Comparison of ENCODE assay signal across 7 mouse cellular contexts in the genomic region with DNA sequence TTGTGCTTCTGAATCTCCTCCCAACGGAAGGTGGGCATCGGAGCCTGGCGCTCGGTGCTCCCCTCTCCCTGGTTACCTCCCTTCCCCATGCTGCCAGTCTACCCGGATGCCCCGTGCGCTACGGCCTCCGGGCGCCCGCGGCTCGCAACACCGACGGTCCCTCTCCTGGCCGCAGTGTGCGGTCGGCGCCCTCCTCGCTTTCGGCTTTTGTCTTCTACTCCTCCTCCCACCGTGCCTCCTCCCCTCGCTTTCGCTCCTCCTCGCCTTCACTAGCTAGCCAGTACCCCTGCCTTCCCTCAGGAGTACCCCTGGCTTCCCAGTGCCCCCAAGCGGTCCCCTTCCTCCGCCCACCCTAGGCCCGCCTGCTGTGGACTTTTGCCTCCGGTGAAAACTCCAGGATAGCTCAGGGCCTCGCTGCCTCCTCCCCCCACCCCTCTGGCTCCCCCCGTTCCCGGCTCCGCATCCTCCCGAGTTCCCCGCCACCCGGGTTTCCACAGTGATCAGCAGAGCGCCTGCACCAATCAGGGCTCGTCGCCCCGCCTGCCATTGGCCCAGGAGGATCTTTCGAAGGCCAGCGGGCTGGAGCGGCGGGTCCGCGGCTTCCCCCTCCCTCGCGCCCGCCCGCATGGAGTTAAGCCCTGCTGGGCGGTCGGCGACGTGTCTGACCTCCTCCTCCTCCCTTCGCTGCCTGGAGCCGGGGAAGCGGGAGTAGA. TPM values are rescaled to one million over a fixed set of nuclear protein-coding genes. Genes with fewer than 3 reads are reported as not detected.
DNase-seq lines count a peak whose midpoint lies in the region; ATAC-seq and TF ChIP-seq lines count a peak whose summit lies in the region.

A gene (minus strand): TSS at position 406 of the 713 bp plus-strand sequence.

- no peaks in the 10 kb centered on the region for H3K27me3 ChIP-seq in embryonic facial prominence, embryonic 11.5 days (ENCODE audit: control insufficient read depth, insufficient read depth, low read length)
- no peaks in the 10 kb centered on the region for H3K27me3 ChIP-seq in kidney, adult 2 months (replicated peaks; ENCODE audit: control insufficient read depth, insufficient read depth, low read length)
- H3K27me3 ChIP-seq in limb, embryonic 11.5 days (ENCODE audit: control insufficient read depth, insufficient read depth, low read length) = no peaks in the 10 kb centered on the region
- no peaks in the 10 kb centered on the region for H3K27me3 ChIP-seq in midbrain, embryonic 13.5 days

- TF ChIP-seq POLR2A in kidney, adult 2 months (IDR thresholded peaks at IDR 0.05; ENCODE audit: low read depth, low read length) = peak; percentile 86

- peak; percentile 96 for ATAC-seq in embryonic facial prominence, embryonic 11.5 days (replicated peaks; ENCODE audit: insufficient number of reproducible peaks, low FRiP score, low TSS enrichment, low read depth)
- peak; percentile 94 for ATAC-seq in limb, embryonic 11.5 days (ENCODE audit: insufficient number of reproducible peaks, low FRiP score, low TSS enrichment, low read depth)
- peak; percentile 97 for ATAC-seq in midbrain, embryonic 13.5 days

- peak within 1 kb of the TSS; percentile 82 for H3K4me2 ChIP-seq in embryonic facial prominence, embryonic 11.5 days (ENCODE audit: low read depth, low read length)
- peak within 1 kb of the TSS; percentile 55 for H3K4me2 ChIP-seq in limb, embryonic 11.5 days (ENCODE audit: low read depth, severe bottlenecking)
- H3K4me2 ChIP-seq in midbrain, embryonic 13.5 days (replicated peaks) = peak within 1 kb of the TSS; percentile 93

- H3K9ac ChIP-seq in embryonic facial prominence, embryonic 11.5 days (replicated peaks; ENCODE audit: low read length) = peak within 1 kb of the TSS; percentile 93
- peak within 1 kb of the TSS; percentile 85 for H3K9ac ChIP-seq in limb, embryonic 11.5 days (ENCODE audit: low read length)
- peak within 1 kb of the TSS; percentile 93 for H3K9ac ChIP-seq in midbrain, embryonic 13.5 days (replicated peaks)

- peak within 1 kb of the TSS; percentile 96 for H3K27ac ChIP-seq in embryonic facial prominence, embryonic 11.5 days (replicated peaks; ENCODE audit: low read depth, low read length)
- peak within 1 kb of the TSS; percentile 70 for H3K27ac ChIP-seq in kidney, adult 2 months (ENCODE audit: insufficient read depth, low read depth, low read length)
- peak within 1 kb of the TSS; percentile 87 for H3K27ac ChIP-seq in limb, embryonic 11.5 days (replicated peaks; ENCODE audit: low read depth, low read length)
- peak within 1 kb of the TSS; percentile 99 for H3K27ac ChIP-seq in midbrain, embryonic 13.5 days

- peak within 1 kb of the TSS; percentile 85 for H3K4me3 ChIP-seq in embryonic facial prominence, embryonic 11.5 days (ENCODE audit: low read depth, low read length)
- H3K4me3 ChIP-seq in kidney, adult 2 months (ENCODE audit: insufficient read depth, low read depth, low read length) = peak within 1 kb of the TSS; percentile 64
- H3K4me3 ChIP-seq in limb, embryonic 11.5 days (ENCODE audit: low read depth, low read length) = peak within 1 kb of the TSS; percentile 77
- peak within 1 kb of the TSS; percentile 86 for H3K4me3 ChIP-seq in midbrain, embryonic 13.5 days (replicated peaks)

- TF ChIP-seq CTCF in kidney, adult 2 months (conservative IDR thresholded peaks at IDR 0.05; ENCODE audit: insufficient read depth, insufficient read length, low read depth, low read length) = 0 out of 2 replicates have a peak, but pooled peaks have one; percentile 9

- peak; percentile 96 for DNase-seq in adrenal gland, postnatal 25 days
- peak; percentile 97 for DNase-seq in embryonic facial prominence, embryonic 11.5 days (ENCODE audit: low spot score)
- peak; percentile 99 for DNase-seq in heart, adult 11 months
- DNase-seq in kidney, adult 2 months = peak; percentile 94
- peak; percentile 96 for DNase-seq in limb, embryonic 11.5 days (ENCODE audit: low spot score)
- peak; percentile 76 to 81 for DNase-seq in spleen, postnatal 10 days (ENCODE audit: low spot score in 2 of 2)

- H3K4me1 ChIP-seq in embryonic facial prominence, embryonic 11.5 days (ENCODE audit: control insufficient read depth, insufficient read depth, low read length) = no peaks in the 10 kb centered on the region; the same call in 1 of the 2 replicates
- H3K4me1 ChIP-seq in kidney, adult 2 months (ENCODE audit: control insufficient read depth, insufficient read depth, low read length) = 0 out of 2 replicates have a peak, but pooled peaks cover 4% of the 10 kb centered on the region
- H3K4me1 ChIP-seq in limb, embryonic 11.5 days (ENCODE audit: control insufficient read depth, insufficient read depth, low read length) = 0 out of 2 replicates have a peak, but pooled peaks cover 2% of the 10 kb centered on the region
- H3K4me1 ChIP-seq in midbrain, embryonic 13.5 days (replicated peaks) = peaks cover 50% of the 10 kb centered on the region

- WGBS in embryonic facial prominence, embryonic 11.5 days = under 1% methylated on average over 52 of the region's 57 CpGs
- 1% methylated on average over 54 of the region's 57 CpGs for WGBS in kidney, adult 2 months
- WGBS in limb, embryonic 11.5 days = under 1% methylated on average over 48 of the region's 57 CpGs
- WGBS in midbrain, embryonic 13.5 days = under 1% methylated on average over 52 of the region's 57 CpGs

- H3K36me3 ChIP-seq in embryonic facial prominence, embryonic 11.5 days (replicated peaks; ENCODE audit: control insufficient read depth, insufficient read depth, low read depth, low read length) = no peaks in the 10 kb centered on the region; the same call in 1 of the 2 replicates
- no peaks in the 10 kb centered on the region for H3K36me3 ChIP-seq in kidney, adult 2 months (ENCODE audit: control insufficient read depth, insufficient read depth, low read length)
- H3K36me3 ChIP-seq in limb, embryonic 11.5 days (ENCODE audit: control insufficient read depth, insufficient read depth, low read length) = peaks cover 2% of the 10 kb centered on the region; the same call in 1 of the 2 replicates
- H3K36me3 ChIP-seq in midbrain, embryonic 13.5 days = peaks cover 5% of the 10 kb centered on the region

- no peaks in the 10 kb centered on the region for H3K9me3 ChIP-seq in embryonic facial prominence, embryonic 11.5 days (replicated peaks; ENCODE audit: control insufficient read depth, low read length)
- H3K9me3 ChIP-seq in limb, embryonic 11.5 days (ENCODE audit: control insufficient read depth, low read length) = no peaks in the 10 kb centered on the region
- no peaks in the 10 kb centered on the region for H3K9me3 ChIP-seq in midbrain, embryonic 13.5 days

RNA-seq across cellular contexts. Expression of the gene that starts here (rescaled TPM):
- total RNA-seq in adrenal gland, postnatal 25 days (2021) = 1,800 and 1,888 TPM in 2 replicates
- 57.0 and 58.8 TPM in 2 replicates for polyA plus RNA-seq in embryonic facial prominence, embryonic 11.5 days (2014; fragmentation: Nextera tagmentation; extraction: Ambion mirVana)
- polyA plus RNA-seq in kidney, adult 2 months (2012; rRNA removed) = 240 and 258 TPM in 2 replicates
- 55.1 and 57.0 TPM in 2 replicates for polyA plus RNA-seq in limb, embryonic 11.5 days (2014; fragmentation: Nextera tagmentation; extraction: Ambion mirVana)
- polyA plus RNA-seq in midbrain, embryonic 13.5 days (2015; fragmentation: Nextera tagmentation; extraction: Ambion mirVana) = 169 and 173 TPM in 2 replicates

Comparison
In these comparisons a context has a peak if more than half of its experiments do, and no peak if none do; other contexts are left out.
1. Peak in every context shown above with its lines: DNase-seq, ATAC-seq, H3K4me3 ChIP-seq and H3K27ac ChIP-seq.